Mouse (Mus musculus): ENCODE results near the gene Ccs.

The Ccs gene

DNA sequence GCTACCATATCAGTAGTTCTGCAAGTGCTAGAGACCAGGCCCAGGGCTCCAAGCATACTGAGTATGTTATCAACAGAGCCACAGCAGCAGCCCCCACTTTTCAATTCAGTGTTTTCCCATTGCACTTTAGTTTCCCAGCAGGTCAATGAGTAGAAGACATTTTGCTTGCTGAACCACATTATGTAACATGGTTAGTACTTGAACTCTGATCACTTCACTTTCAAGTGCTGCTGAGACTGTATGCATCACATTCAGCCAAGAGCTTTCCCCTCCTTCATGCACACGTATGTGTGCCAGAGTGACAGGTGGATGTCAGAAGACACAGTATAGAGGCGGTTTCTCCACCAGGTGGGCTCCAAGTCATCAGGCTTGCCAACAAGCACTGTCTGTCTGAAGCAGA is 56.2 kb downstream of the Ccs start:
- no peak for DNase-seq (ENCODE audit: low read depth, low spot score)
